Mouse (Mus musculus): ENCODE measurements at regions not wholly inside any gene's neighbourhood (a gene's known extent, or its start where the extent isn't known, plus 50 kb on each side); places are given as distances from the start of the nearest gene placed in this dataset.

DNA sequence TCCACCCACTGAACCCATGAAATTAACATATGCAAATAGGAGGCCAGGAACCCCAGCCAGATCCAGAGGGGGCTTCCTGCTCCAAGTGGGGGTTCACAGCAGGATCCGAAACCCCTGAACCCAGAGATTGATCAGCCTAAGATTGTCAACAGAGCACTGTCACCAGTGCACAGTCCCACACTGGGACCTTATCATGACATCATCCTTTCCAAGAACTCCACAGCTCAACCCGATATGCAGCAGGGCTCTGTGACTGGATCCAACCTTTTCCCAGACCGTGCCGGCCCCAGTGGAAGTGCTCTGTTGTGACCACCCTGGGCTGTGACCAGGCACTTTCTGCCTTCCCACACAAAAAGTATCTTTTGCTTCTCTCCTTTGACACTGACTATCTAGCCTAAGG, 57.7 kb upstream of the Dio3 start:
- Histone ChIP-seq H3K27me3 (ENCODE audit: control insufficient read depth, insufficient read depth, low read length) (no peaks in the 10 kb centered on the region), H3K27ac (ENCODE audit: control insufficient read depth, insufficient read depth, low read length) (no peak overlapping the region), H3K4me1 (replicated peaks; ENCODE audit: control insufficient read depth, insufficient read depth, low read length) (no peaks in the 10 kb centered on the region), H3K4me3 (ENCODE audit: control insufficient read depth, insufficient read depth, low read length) (no peak overlapping the region), H3K36me3 (ENCODE audit: control insufficient read depth, insufficient read depth, low read length) (no peaks in the 10 kb centered on the region)
- no peak for DNase-seq
- no peak for TF ChIP-seq POLR2A (IDR thresholded peaks at IDR 0.05; ENCODE audit: control insufficient read depth, extremely low read depth, insufficient read depth, low read length, poor library complexity)
- TF ChIP-seq CTCF (IDR thresholded peaks at IDR 0.05; ENCODE audit: borderline replicate concordance, control insufficient read depth, extremely low read depth, insufficient read depth, low read length, poor library complexity) = no peak
- 63% methylated on average over 4 of the region's 4 CpGs for WGBS

- 77% methylated on average over 3 of the region's 3 CpGs for WGBS
- Histone ChIP-seq H3K4me1 (replicated peaks; ENCODE audit: control insufficient read depth, insufficient read depth, low read length) (no peaks in the 10 kb centered on the region), H3K27ac (ENCODE audit: control insufficient read depth, insufficient read depth, low read length) (no peak overlapping the region), H3K4me3 (ENCODE audit: control insufficient read depth, insufficient read depth, low read length) (no peak overlapping the region), H3K27me3 (ENCODE audit: control insufficient read depth, insufficient read depth, low read length) (no peaks in the 10 kb centered on the region), H3K36me3 (ENCODE audit: control insufficient read depth, insufficient read depth, low read length) (no peaks in the 10 kb centered on the region)
- TF ChIP-seq POLR2A (IDR thresholded peaks at IDR 0.05; ENCODE audit: control insufficient read depth, extremely low read depth, insufficient read depth, low read length, poor library complexity) (no peak), CTCF (IDR thresholded peaks at IDR 0.05; ENCODE audit: borderline replicate concordance, control insufficient read depth, extremely low read depth, insufficient read depth, low read length, poor library complexity) (no peak)
- no peak for DNase-seq
These were observed 57.2 kb upstream of the Dio3 start for GRCm38 (mm10) chr12:110221679-110222078.

GRCm38 (mm10) chr12:110224250-110224649, 54.6 kb upstream of the Dio3 start:
- H3K4me3 ChIP-seq (ENCODE audit: control insufficient read depth, insufficient read depth, low read length) = no peak overlapping the region
- 84% methylated on average over 7 of the region's 7 CpGs for WGBS
- no peak overlapping the region for H3K27ac ChIP-seq (ENCODE audit: control insufficient read depth, insufficient read depth, low read length)
- H3K27me3 ChIP-seq (ENCODE audit: control insufficient read depth, insufficient read depth, low read length) = no peaks in the 10 kb centered on the region
- no peaks in the 10 kb centered on the region for H3K36me3 ChIP-seq (ENCODE audit: control insufficient read depth, insufficient read depth, low read length)
- H3K4me1 ChIP-seq (replicated peaks; ENCODE audit: control insufficient read depth, insufficient read depth, low read length) = no peaks in the 10 kb centered on the region
- no peak for TF ChIP-seq CTCF (IDR thresholded peaks at IDR 0.05; ENCODE audit: borderline replicate concordance, control insufficient read depth, extremely low read depth, insufficient read depth, low read length, poor library complexity)
- DNase-seq = no peak

DNA sequence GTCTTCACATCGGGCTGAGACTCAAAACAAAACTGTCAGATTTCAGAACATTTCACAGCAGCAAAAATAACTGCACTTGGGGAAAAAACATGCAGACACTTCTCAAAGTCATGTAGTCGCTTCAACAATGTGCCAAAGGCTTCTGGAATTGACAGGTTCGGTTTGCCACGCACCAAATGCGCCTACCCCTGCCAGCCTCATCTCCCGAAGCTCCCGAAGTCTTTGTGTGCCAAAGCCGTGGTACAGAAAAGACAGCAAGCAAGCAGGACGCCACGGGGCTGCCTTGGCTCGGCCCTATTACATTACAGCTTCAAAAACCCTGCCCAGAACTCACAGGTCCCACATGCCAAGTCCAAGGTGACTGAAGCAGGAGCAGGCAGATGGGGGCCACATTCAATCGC, 50.9 kb upstream of the Dio3 start:
- Histone ChIP-seq H3K36me3 (ENCODE audit: control insufficient read depth, insufficient read depth, low read length) (no peaks in the 10 kb centered on the region), H3K27me3 (ENCODE audit: control insufficient read depth, insufficient read depth, low read length) (no peaks in the 10 kb centered on the region), H3K4me3 (ENCODE audit: control insufficient read depth, insufficient read depth, low read length) (no peak overlapping the region), H3K27ac (ENCODE audit: control insufficient read depth, insufficient read depth, low read length) (no peak overlapping the region), H3K4me1 (replicated peaks; ENCODE audit: control insufficient read depth, insufficient read depth, low read length) (no peaks in the 10 kb centered on the region)
- DNase-seq = no peak
- TF ChIP-seq CTCF (IDR thresholded peaks at IDR 0.05; ENCODE audit: borderline replicate concordance, control insufficient read depth, extremely low read depth, insufficient read depth, low read length, poor library complexity) = no peak
- TF ChIP-seq POLR2A (IDR thresholded peaks at IDR 0.05; ENCODE audit: control insufficient read depth, extremely low read depth, insufficient read depth, low read length, poor library complexity) = no peak
- WGBS = 92% methylated on average over 12 of the region's 12 CpGs

All from thymus, adult 2 months (tissue).